In genomic region chr6:6167339-6168126, GRCm38 (mm10) we compare ENCODE assay signal across 10 mouse cellular contexts.
"Had no signal": no experiment of that assay in that cellular context is flagged by ENCODE, and none has a peak within 500 bp of the region (broad histone marks: within the 10 kb centered on the region; RNA-seq: fewer than 3 reads in every experiment).

No protein-coding gene starts in this region.

- H3K27ac ChIP-seq: left cerebral cortex, adult 2 months; limb, embryonic 10.5 days; liver, embryonic 15.5 days; midbrain, embryonic 15.5 days; neural tube, embryonic 12.5 days; stomach, postnatal 0 days had no signal

- H3K9me3 ChIP-seq: limb, embryonic 10.5 days; liver, embryonic 15.5 days; midbrain, embryonic 15.5 days; neural tube, embryonic 12.5 days had no signal

- H3K4me2 ChIP-seq: liver, embryonic 11.5 days; liver, embryonic 15.5 days; midbrain, embryonic 15.5 days; neural tube, embryonic 12.5 days had no signal

- ATAC-seq: midbrain, embryonic 15.5 days had no signal

- H3K4me1 ChIP-seq: liver, embryonic 15.5 days had no signal

- H3K27me3 ChIP-seq: liver, embryonic 15.5 days; midbrain, embryonic 15.5 days; neural tube, embryonic 12.5 days had no signal

- H3K36me3 ChIP-seq: midbrain, embryonic 15.5 days; neural tube, embryonic 12.5 days had no signal

- DNase-seq: lung, adult 2 months; lung, postnatal 36 days; thymus, postnatal 4 days had no signal

- H3K4me3 ChIP-seq: left cerebral cortex, adult 2 months; limb, embryonic 10.5 days; liver, embryonic 15.5 days; midbrain, embryonic 15.5 days; neural tube, embryonic 12.5 days had no signal

- H3K9ac ChIP-seq: liver, embryonic 15.5 days; midbrain, embryonic 15.5 days; neural tube, embryonic 12.5 days had no signal
